ENCODE assay signal across 28 mouse cellular contexts in the genomic region with DNA sequence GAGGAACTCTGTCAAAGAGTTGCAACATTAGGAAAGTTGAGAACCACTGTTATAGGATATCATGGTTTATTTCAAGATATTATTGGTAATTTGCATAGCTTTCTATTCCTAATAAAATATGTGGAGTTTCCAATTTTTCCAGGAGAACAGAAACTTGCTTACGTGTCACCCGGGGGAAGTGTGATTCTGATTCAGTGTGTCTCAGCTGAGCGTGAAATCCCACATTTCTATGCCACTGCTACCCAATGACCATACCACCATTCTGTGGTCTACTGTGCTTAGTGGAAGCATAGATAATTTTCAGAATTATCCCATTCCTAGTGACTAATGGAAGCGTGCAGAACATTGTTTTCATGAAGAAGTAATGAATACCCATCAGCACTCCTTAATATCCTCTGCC.
"Had no signal": no experiment of that assay in that cellular context is flagged by ENCODE, and none has a peak within 500 bp of the region (broad histone marks: within the 10 kb centered on the region; RNA-seq: fewer than 3 reads in every experiment).

No protein-coding gene starts in this region.

- H3K36me3 ChIP-seq: embryonic facial prominence, embryonic 12.5 days; embryonic facial prominence, embryonic 13.5 days; embryonic facial prominence, embryonic 15.5 days; forebrain, embryonic 10.5 days had no signal

- H3K27ac ChIP-seq: embryonic facial prominence, embryonic 10.5 days; embryonic facial prominence, embryonic 12.5 days; embryonic facial prominence, embryonic 13.5 days; embryonic facial prominence, embryonic 15.5 days; forebrain, embryonic 10.5 days; forebrain, embryonic 12.5 days; forebrain, embryonic 13.5 days; forebrain, embryonic 15.5 days; gastrocnemius, adult 2 months; heart, adult 2 months had no signal

- H3K9me3 ChIP-seq: embryonic facial prominence, embryonic 10.5 days; embryonic facial prominence, embryonic 12.5 days; embryonic facial prominence, embryonic 13.5 days; embryonic facial prominence, embryonic 15.5 days; forebrain, embryonic 10.5 days; forebrain, embryonic 12.5 days; forebrain, embryonic 13.5 days; forebrain, embryonic 15.5 days had no signal

- ATAC-seq: forebrain, embryonic 13.5 days; forebrain, embryonic 14.5 days; forebrain, embryonic 16.5 days; forebrain, postnatal 0 days had no signal

- H3K4me1 ChIP-seq: embryonic facial prominence, embryonic 13.5 days; embryonic facial prominence, embryonic 15.5 days had no signal

- H3K4me2 ChIP-seq: embryonic facial prominence, embryonic 12.5 days; embryonic facial prominence, embryonic 13.5 days; embryonic facial prominence, embryonic 15.5 days; forebrain, embryonic 12.5 days; forebrain, embryonic 13.5 days; forebrain, embryonic 15.5 days had no signal

- H3K27me3 ChIP-seq: embryonic facial prominence, embryonic 12.5 days; embryonic facial prominence, embryonic 13.5 days; embryonic facial prominence, embryonic 15.5 days; forebrain, embryonic 12.5 days; forebrain, embryonic 13.5 days; forebrain, embryonic 15.5 days had no signal

- H3K9ac ChIP-seq: embryonic facial prominence, embryonic 12.5 days; embryonic facial prominence, embryonic 13.5 days; embryonic facial prominence, embryonic 15.5 days; forebrain, embryonic 12.5 days; forebrain, embryonic 13.5 days; forebrain, embryonic 15.5 days; forebrain, postnatal 0 days had no signal

- DNase-seq: cerebellum, adult 8-10 months; cerebellum, adult 9-10 months; cerebellum, adult 9-11 months; cerebellum, postnatal 10 days; cerebellum, postnatal 14 days; cerebellum, postnatal 25 days; cerebellum, postnatal 36 days; embryo, embryonic 11 days; forebrain, postnatal 0 days; gastrocnemius, adult 2 months; gastrocnemius, postnatal 10 days; gastrocnemius, postnatal 14 days; gastrocnemius, postnatal 25 days; gastrocnemius, postnatal 36 days; heart, adult 11 months; heart, adult 18-20 months; heart, adult 2 months had no signal

- H3K4me3 ChIP-seq: embryonic facial prominence, embryonic 10.5 days; embryonic facial prominence, embryonic 12.5 days; embryonic facial prominence, embryonic 13.5 days; embryonic facial prominence, embryonic 15.5 days; erythroblast, embryonic 14.5 days; forebrain, embryonic 10.5 days; forebrain, embryonic 12.5 days; forebrain, embryonic 13.5 days; forebrain, embryonic 15.5 days; gastrocnemius, adult 2 months; heart, adult 2 months had no signal
